Mouse (Mus musculus): Measurements from ENCODE around the gene Trpd52l3.
A peak's percentile ranks its signal among the peaks of the same experiment; 100 is the strongest.

Gene Trpd52l3

DNA sequence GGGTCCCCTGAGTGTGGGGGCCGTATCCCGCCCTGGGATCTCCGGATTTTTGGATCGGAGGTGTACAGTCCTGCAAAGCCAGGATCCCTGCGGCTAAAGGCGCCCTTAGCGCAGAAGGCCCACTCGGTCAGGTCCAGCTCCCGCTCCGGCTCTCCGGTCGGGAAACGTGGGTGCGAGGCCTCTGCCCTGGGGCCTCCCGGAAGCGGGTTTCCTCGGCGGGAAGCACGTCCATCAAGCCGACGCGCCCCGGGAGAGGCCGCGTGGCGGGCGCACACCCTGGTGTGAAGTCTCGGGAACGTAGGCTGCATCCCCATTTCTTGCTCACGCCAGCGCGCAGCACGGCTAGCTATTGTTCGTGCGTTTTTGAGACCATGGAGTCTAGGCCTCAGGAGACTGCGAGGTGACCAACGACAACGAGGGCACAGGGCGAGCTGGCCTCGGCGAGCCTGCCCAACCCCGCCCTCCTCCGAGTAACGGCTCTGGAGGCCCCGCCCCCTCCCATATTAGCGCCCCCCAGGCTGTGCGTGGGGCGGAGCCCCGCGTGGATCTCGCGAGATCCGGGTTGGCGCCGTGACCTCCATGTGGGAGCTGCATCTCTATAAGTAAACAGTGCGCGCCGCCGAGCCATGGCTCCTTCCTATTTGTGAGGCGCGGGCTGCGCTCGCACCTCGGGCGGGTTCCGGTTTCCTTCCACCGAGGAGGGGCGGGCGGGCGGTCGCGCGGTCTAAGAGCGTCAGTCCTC lies 26.5 kb downstream of the Trpd52l3 start, which contains the start of gene Uhrf2:
TSS of gene Uhrf2 (plus strand) at position 620 of the 742 bp plus-strand sequence.
- peak; percentile 98 for DNase-seq (ENCODE audit: low spot score)

- DNase-seq (ENCODE audit: low spot score), result peak; percentile 50
These were observed 27.3 kb downstream of the Trpd52l3 start for GRCm38 (mm10) chr19:30030636-30031467.

DNA sequence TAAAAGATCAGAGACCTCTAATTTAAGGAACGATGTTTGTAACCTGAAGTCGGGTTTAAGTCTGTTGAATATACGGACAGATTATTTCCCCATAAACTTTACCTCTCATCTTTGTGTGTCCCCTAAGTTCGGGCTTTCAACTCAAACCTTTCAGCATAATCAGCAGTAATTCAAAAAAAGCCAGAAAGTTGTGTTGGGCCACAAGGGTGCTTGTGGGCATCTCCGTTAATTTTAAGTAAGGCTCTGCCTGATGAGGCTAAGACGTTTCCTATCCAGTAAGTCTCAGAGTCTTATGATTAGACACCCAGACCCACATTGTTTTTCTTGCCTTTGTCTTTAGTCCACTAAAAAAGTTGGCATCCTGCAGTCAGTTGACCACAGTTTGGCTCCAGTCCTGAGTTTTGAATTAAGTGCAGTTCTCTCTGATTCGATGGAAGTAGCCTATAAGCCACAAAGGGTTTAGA lies 27.9 kb downstream of the Trpd52l3 start:
- DNase-seq (ENCODE audit: low spot score), result peak; percentile 21

- DNase-seq (ENCODE audit: low spot score), result no peak
These were observed 28.6 kb downstream of the Trpd52l3 start for GRCm38 (mm10) chr19:30032206-30032605.

- DNase-seq (ENCODE audit: low spot score), result no peak
These were observed 31.8 kb downstream of the Trpd52l3 start for GRCm38 (mm10) chr19:30035361-30035760.

DNA sequence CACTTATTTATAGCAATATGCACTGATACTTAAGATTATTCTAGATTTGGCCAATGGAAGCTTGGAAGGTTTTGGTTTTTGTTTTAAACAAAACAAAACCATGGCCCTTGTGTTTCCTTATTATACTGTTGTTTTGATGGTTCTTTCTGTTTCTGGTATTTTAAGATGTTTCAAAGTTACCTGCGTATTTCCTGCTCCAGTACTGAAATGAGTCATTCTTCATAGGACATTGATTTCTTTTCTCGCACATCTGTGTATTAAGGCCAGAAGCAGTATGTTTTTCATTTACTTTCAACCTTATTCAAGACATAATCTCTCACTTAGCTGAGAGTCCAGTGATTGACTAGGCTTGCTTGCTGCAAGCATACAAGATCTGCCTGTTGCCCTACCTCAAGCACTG lies 40.1 kb downstream of the Trpd52l3 start:
- no peak for DNase-seq (ENCODE audit: low spot score)

- no peak for DNase-seq (ENCODE audit: low spot score)
These were observed 41.0 kb downstream of the Trpd52l3 start for GRCm38 (mm10) chr19:30044630-30045029.

DNA sequence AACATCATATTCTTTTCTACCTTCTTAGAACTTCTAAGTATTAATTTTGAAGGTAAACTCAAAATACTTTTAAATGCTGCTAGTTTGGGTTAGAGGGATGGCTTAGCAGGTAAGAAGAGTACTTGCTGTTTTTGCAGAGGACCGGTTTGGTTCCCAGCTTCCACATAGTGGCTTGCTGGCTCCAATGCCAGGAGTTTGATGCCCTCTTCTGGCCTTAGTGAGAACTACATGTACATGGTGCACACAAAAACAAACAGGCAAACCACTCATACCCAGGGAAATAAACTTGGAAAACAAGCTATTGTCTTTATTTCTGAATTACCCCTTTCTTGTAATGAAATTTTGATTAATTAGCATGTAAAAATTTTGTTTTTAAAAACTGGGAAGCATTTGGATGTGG lies 42.3 kb downstream of the Trpd52l3 start:
- no peak for DNase-seq (ENCODE audit: low spot score)

DNA sequence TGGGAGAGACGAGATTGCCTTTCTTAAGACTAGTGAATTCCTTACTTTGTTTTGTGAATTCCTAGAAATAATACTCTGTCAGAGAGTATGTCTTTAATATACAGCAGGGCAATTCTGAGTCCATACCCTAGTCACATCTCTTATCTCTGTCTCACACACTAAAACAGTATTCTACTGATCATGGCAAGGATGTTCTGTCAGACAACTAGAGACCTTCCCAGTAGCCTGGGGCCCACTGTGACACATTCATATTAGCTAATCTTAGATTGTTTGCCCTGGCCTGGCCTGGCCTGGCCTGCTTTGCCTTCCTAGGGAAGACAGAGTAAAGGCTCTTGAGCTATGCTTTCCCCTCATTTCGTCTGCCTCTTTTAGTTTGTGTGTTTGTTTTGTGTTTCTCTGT lies 47.0 kb downstream of the Trpd52l3 start:
- no peak for DNase-seq (ENCODE audit: low spot score)

- no peak for DNase-seq (ENCODE audit: low spot score)
These were observed 47.9 kb downstream of the Trpd52l3 start for GRCm38 (mm10) chr19:30051479-30051878.

DNA sequence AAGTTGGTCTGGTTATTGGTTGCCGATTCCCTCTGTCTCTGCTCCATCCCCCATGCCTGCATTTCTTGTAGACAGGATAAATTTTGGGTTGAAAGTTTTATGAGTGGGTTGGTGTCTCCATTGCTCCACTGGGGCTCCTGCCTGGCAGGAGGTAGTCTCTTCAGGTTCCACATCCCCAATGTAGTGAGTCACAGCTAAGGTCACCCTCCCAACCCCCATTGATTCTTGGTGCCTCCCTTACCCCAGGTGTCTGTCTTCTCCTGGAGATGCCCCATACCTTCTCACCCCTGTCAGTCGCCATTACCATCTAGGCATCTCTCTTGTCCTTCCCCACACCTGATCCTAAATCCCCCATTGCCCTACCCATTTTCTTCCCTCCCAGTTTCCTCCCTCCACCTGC lies 50.6 kb downstream of the Trpd52l3 start:
- no peak for DNase-seq (ENCODE audit: low spot score)

Measured in retina, embryonic 14.5 days (tissue).